In the genomic region with DNA sequence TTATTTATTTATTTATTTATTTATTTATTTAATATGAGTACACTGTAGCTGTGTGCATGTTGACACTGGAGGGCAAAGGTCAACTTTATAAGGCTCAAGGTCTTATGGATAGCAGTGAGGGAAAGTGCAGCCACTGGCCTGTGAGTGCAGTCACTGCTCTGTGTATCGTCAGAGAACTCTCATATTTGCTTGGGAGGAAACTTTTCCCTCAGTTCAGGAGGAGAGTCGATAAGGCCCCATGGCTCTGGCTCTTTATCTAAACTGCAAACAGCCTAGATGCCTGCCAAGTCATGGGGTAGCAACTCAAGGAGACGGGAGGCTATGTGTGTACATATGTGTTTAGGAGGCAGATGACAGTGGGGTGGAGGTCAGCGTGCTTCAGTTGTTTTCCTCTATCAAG, we compare ENCODE assay signal across 14 mouse cellular contexts. TPM values are rescaled to one million over a fixed set of nuclear protein-coding genes. Genes with fewer than 3 reads are reported as not detected.
DNase-seq lines count a peak whose midpoint lies in the region; ATAC-seq and TF ChIP-seq lines count a peak whose summit lies in the region.
"Had no signal": no experiment of that assay in that cellular context is flagged by ENCODE, and none has a peak within 500 bp of the region (broad histone marks: within the 10 kb centered on the region; RNA-seq: fewer than 3 reads in every experiment).

No protein-coding gene starts in this region.

- no peak overlapping the region for H3K4me3 ChIP-seq in lung, embryonic 16.5 days (ENCODE audit: low read length)
- H3K4me3 ChIP-seq in liver, adult 2 months (ENCODE audit: insufficient read depth, low read depth, low read length) = no peak overlapping the region
- no peak overlapping the region for H3K4me3 ChIP-seq in stomach, embryonic 14.5 days (ENCODE audit: low read depth, low read length)
- H3K4me3 ChIP-seq: limb, embryonic 12.5 days; midbrain, embryonic 12.5 days; neural tube, embryonic 13.5 days had no signal

- H3K9me3 ChIP-seq in lung, embryonic 16.5 days (ENCODE audit: control insufficient read depth, low read length) = no peaks in the 10 kb centered on the region
- no peaks in the 10 kb centered on the region for H3K9me3 ChIP-seq in stomach, embryonic 14.5 days (ENCODE audit: control insufficient read depth, low read depth, low read length)
- H3K9me3 ChIP-seq: limb, embryonic 12.5 days; midbrain, embryonic 12.5 days; neural tube, embryonic 13.5 days had no signal

- no peak for TF ChIP-seq POLR2A in liver, adult 2 months (IDR thresholded peaks at IDR 0.05; ENCODE audit: extremely low read depth, insufficient read depth, low read length)

- no peak for DNase-seq in lung, postnatal 14 days
- DNase-seq in c-Kit-positive CD71-positive TER-119-positive erythroid progenitor cells, embryonic 14.5 days (ENCODE audit: low spot score) = peak; percentile 79
- DNase-seq in liver, adult 2 months (ENCODE audit: extremely low read depth, low read depth, low spot score) = peak; percentile 80
- DNase-seq in thymus, postnatal 14 days = no peak
- DNase-seq: gastrocnemius, postnatal 10 days; kidney, adult 8-10 months; layer of hippocampus, adult 9-11 months; right cerebral cortex, postnatal 25 days had no signal

- H3K27ac ChIP-seq in lung, embryonic 16.5 days (ENCODE audit: low read length) = peak overlapping the region; percentile 50
- peak overlapping the region; percentile 92 for H3K27ac ChIP-seq in liver, adult 2 months (replicated peaks; ENCODE audit: insufficient read depth, low read depth, low read length)
- H3K27ac ChIP-seq in stomach, embryonic 14.5 days (ENCODE audit: low read length) = no peak overlapping the region
- H3K27ac ChIP-seq: limb, embryonic 12.5 days; midbrain, embryonic 12.5 days; neural tube, embryonic 13.5 days had no signal

- no peak overlapping the region; the same call in 1 of the 2 replicates for H3K4me2 ChIP-seq in lung, embryonic 16.5 days (ENCODE audit: low read depth, low read length)
- H3K4me2 ChIP-seq in stomach, embryonic 14.5 days (replicated peaks; ENCODE audit: low read depth, low read length) = no peak overlapping the region
- H3K4me2 ChIP-seq: limb, embryonic 12.5 days; midbrain, embryonic 12.5 days; neural tube, embryonic 13.5 days had no signal

- no peak for TF ChIP-seq CTCF in liver, adult 2 months (IDR thresholded peaks at IDR 0.05; ENCODE audit: low read depth, low read length)

- H3K36me3 ChIP-seq in lung, embryonic 16.5 days (ENCODE audit: control insufficient read depth, insufficient read depth, low read length) = no peaks in the 10 kb centered on the region
- no peaks in the 10 kb centered on the region for H3K36me3 ChIP-seq in liver, adult 2 months (ENCODE audit: control insufficient read depth, insufficient read depth, low read length)
- no peaks in the 10 kb centered on the region for H3K36me3 ChIP-seq in stomach, embryonic 14.5 days (ENCODE audit: control insufficient read depth, insufficient read depth, low read length)
- H3K36me3 ChIP-seq: limb, embryonic 12.5 days; midbrain, embryonic 12.5 days; neural tube, embryonic 13.5 days had no signal

- ATAC-seq in lung, embryonic 16.5 days (ENCODE audit: low read depth) = peak; percentile 39; the same call in 1 of the 2 replicates
- peak; percentile 80 for ATAC-seq in stomach, embryonic 14.5 days (ENCODE audit: insufficient number of reproducible peaks, insufficient read depth, low FRiP score, low read depth)
- no peak for ATAC-seq in frontal cortex, adult (ENCODE audit: low TSS enrichment)

- no peaks in the 10 kb centered on the region for H3K27me3 ChIP-seq in lung, embryonic 16.5 days (ENCODE audit: control insufficient read depth, insufficient read depth, low read depth, low read length)
- no peaks in the 10 kb centered on the region for H3K27me3 ChIP-seq in liver, adult 2 months (ENCODE audit: control insufficient read depth, insufficient read depth, low read length)
- H3K27me3 ChIP-seq in stomach, embryonic 14.5 days (ENCODE audit: control insufficient read depth, insufficient read depth, low read length) = no peaks in the 10 kb centered on the region
- H3K27me3 ChIP-seq: limb, embryonic 12.5 days; neural tube, embryonic 13.5 days had no signal

- 35% methylated on average over 4 of the region's 4 CpGs for WGBS in lung, embryonic 16.5 days
- whole genome bisulfite sequencing in liver, adult 2 months = 13% methylated on average over 4 of the region's 4 CpGs
- 55% methylated on average over 4 of the region's 4 CpGs for WGBS in stomach, embryonic 14.5 days

- H3K79me2 ChIP-seq in liver, adult 2 months (ENCODE audit: control insufficient read depth, insufficient read depth, low read length) = peaks cover 20% of the 10 kb centered on the region; the same call in 1 of the 2 replicates

- H3K9ac ChIP-seq in lung, embryonic 16.5 days (ENCODE audit: low read length) = no peak overlapping the region
- peak overlapping the region; percentile 25 for H3K9ac ChIP-seq in liver, adult 2 months (ENCODE audit: low read depth, low read length)
- no peak overlapping the region for H3K9ac ChIP-seq in stomach, embryonic 14.5 days (replicated peaks; ENCODE audit: low read depth, low read length)
- H3K9ac ChIP-seq: limb, embryonic 12.5 days; midbrain, embryonic 12.5 days; neural tube, embryonic 13.5 days had no signal

- H3K4me1 ChIP-seq in lung, embryonic 16.5 days (replicated peaks; ENCODE audit: control insufficient read depth, insufficient read depth, low read length) = peaks cover 9% of the 10 kb centered on the region
- H3K4me1 ChIP-seq in liver, adult 2 months (ENCODE audit: control insufficient read depth, insufficient read depth, low read length) = peaks cover 41% of the 10 kb centered on the region
- no peaks in the 10 kb centered on the region for H3K4me1 ChIP-seq in stomach, embryonic 14.5 days (ENCODE audit: control insufficient read depth, insufficient read depth, low read length)
- H3K4me1 ChIP-seq: limb, embryonic 12.5 days had no signal

RNA-seq across cellular contexts. Expression of gene Lrfn4, which starts 46.6 kb away (rescaled TPM):
- 3.4 and 4.1 TPM in 2 replicates for polyA plus RNA-seq in lung, embryonic 16.5 days (2015; fragmentation: Nextera tagmentation; extraction: Ambion mirVana)
- 0.13 and 0.18 TPM in 2 replicates for total RNA-seq in liver, adult 2 months (2014; rRNA removed)
- 0.27 and 0.35 TPM in 2 replicates for polyA plus RNA-seq in liver, adult 2 months (2012; rRNA removed)
- polyA plus RNA-seq in stomach, embryonic 14.5 days (2014; fragmentation: Nextera tagmentation; extraction: Ambion mirVana) = 8.3 and 11.3 TPM in 2 replicates

RNA-seq across cellular contexts. Expression of gene Rce1, which starts 56.6 kb away (rescaled TPM):
- 68.3 and 70.1 TPM in 2 replicates for polyA plus RNA-seq in lung, embryonic 16.5 days (2015; fragmentation: Nextera tagmentation; extraction: Ambion mirVana)
- 14.8 and 15.7 TPM in 2 replicates for total RNA-seq in liver, adult 2 months (2014; rRNA removed)
- 31.0 and 44.9 TPM in 2 replicates for polyA plus RNA-seq in liver, adult 2 months (2012; rRNA removed)
- 62.2 and 69.6 TPM in 2 replicates for polyA plus RNA-seq in stomach, embryonic 14.5 days (2014; fragmentation: Nextera tagmentation; extraction: Ambion mirVana)

RNA-seq across cellular contexts. Expression of gene Pcx, which starts 58.6 kb away (rescaled TPM):
- 21.3 and 24.7 TPM in 2 replicates for polyA plus RNA-seq in lung, embryonic 16.5 days (2015; fragmentation: Nextera tagmentation; extraction: Ambion mirVana)
- 266 and 269 TPM in 2 replicates for total RNA-seq in liver, adult 2 months (2014; rRNA removed)
- polyA plus RNA-seq in liver, adult 2 months (2012; rRNA removed) = 237 and 274 TPM in 2 replicates
- 11.4 and 12.7 TPM in 2 replicates for polyA plus RNA-seq in stomach, embryonic 14.5 days (2014; fragmentation: Nextera tagmentation; extraction: Ambion mirVana)

Comparison
In these comparisons a context has a peak if more than half of its experiments do, and no peak if none do; other contexts are left out.
1. DNase-seq: peak in c-Kit-positive CD71-positive TER-119-positive erythroid progenitor cells, embryonic 14.5 days (single experiment) and liver, adult 2 months (single experiment); none in lung, postnatal 14 days (single experiment) and thymus, postnatal 14 days (single experiment).